Mouse (Mus musculus): Measurements from ENCODE around the gene Prg2.

Prg2 gene

DNA sequence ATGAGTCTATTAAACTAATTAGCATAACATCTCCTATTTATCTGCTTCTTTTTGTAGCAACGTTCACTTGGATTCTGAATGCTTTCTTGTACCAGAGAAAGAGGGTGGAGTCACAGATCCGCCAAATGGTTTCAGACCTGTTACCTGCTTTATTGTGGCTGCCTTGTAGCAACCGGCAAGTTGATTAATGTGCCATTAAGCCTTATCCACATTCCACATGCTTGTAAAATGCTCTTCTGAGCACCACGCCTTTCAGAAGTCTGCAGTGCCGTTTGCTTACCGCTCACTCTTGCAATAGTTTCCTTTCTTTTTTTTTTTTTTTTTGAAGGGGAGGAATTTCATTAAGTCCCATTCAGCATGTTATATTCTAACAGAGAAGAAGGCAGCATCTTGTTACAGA lies 49.6 kb downstream of the Prg2 start:
- no peak for DNase-seq (ENCODE audit: low spot score in 2 of 2)

DNA sequence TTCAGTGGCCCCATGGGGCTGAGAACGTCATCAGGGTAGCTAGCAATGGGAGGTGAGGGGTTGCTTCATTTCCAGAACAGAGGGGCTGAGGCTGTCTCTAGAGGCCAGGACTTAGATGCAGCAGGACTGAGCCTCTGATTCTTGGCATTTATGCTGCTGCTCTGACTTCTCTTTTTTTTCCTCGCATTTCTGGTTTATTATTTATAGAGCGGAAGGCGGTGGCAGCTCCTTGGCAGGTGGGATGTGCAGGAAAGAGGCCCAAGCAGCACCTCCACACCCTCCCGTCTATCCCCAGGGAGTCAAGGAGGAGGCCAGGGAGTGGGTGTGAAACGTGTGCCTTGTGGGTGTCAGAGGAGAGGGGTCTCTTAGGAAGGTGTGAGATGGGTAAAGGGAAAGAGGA lies 50.7 kb downstream of the Prg2 start:
- no peak for DNase-seq (ENCODE audit: low spot score in 2 of 2)

DNA sequence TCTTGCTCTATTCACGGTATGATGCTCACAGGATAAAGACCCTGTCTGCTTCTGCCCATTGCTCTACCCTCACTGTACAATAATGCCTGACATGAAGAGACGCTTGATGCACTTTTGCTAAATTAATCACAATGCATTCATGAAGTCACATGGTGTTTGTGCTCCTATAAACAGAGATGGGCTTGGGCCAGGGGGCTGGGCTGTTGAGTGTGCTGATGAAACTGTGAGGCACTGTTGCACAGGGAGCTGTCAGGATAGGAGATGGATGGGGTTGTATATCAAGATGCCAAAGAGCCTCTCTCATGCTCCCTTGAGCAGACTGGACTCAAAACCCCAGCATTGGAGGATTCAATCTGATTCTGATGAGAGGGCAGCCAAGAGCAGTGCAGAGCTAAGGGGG lies 52.9 kb downstream of the Prg2 start:
- DNase-seq (ENCODE audit: low spot score in 2 of 2), result no peak
